Mouse (Mus musculus): ENCODE results near the gene Plekhg2.

- TF ChIP-seq CTCF (IDR thresholded peaks at IDR 0.05; ENCODE audit: borderline replicate concordance, insufficient read depth, low read depth, low read length) = no peak
- no peak for TF ChIP-seq POLR2A (IDR thresholded peaks at IDR 0.05; ENCODE audit: borderline replicate concordance, insufficient read depth, low read length)
Measured at GRCm38 (mm10) chr7:28401030-28401429, 28.6 kb upstream of the Plekhg2 start.

All from cerebellum, adult 2 months (tissue).